Mouse (Mus musculus): ENCODE measurements around the gene Sympk. TPM values are rescaled to one million over a fixed set of nuclear protein-coding genes. Genes with fewer than 3 reads are reported as not detected.
A peak's percentile ranks its signal among the peaks of the same experiment; 100 is the strongest.

Gene Sympk
- polyA plus RNA-seq, 2 experiments = 10.7 to 27.3 TPM

DNA sequence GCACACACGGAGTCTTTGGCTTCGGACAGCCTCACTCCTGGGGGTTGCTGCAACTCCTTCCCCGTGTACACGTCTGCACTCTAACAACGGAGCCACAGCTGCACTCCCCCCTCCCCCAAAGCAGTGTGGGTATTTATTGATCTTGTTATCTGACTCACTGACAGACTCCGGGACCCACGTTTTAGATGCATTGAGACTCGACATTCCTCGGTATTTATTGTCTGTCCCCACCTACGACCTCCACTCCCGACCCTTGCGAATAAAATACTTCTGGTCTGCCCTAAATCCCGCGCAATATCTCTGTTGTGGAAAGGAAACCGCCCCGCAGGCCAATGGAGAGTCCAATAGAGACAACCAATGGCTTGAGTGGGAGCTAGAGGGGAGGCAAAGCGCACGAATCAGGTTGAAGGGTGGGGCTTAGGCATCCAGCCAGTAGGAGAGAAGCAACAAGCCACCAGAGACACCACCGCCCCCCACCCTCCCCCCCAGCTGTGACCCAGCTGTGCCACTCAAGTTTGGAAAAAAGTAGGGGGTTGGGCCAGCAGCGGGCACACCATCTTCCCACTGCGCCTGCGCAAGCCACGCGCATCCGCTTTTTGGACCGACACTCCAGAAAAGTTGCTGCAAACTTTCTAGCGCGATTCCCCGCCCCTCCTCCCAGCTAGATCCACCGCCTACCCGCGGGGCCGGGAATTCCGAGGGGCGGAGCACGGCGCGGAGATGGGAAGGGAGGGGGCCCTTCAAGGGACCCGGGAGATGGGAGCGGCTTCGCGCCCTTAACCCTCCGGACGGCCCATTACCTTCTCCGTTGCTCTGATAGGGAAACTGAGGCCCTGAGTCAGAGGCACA, 69.6 kb downstream of the Sympk start:
- TF ChIP-seq EP300 (IDR thresholded peaks at IDR 0.05; ENCODE audit: low read depth) = peak; percentile 20; the same call in 1 of the 2 replicates
- TF ChIP-seq CTCF (IDR thresholded peaks at IDR 0.05; ENCODE audit: low read depth) = no peak
- Histone ChIP-seq H3K9me3 (ENCODE audit: control insufficient read depth, low read length) (no peaks in the 10 kb centered on the region), H3K4me2 (ENCODE audit: low read depth) (peak overlapping the region; percentile 95), H3K4me1 (replicated peaks; ENCODE audit: control insufficient read depth in 2 of 2, insufficient read depth in 2 of 2, low read length in 1 of 2) (peaks cover 0 to 13% of the 10 kb centered on the region in 2 experiments; a peak in 3 of 4 replicates), H3K36me3 (replicated peaks; ENCODE audit: control insufficient read depth, insufficient read depth, low read depth) (no peaks in the 10 kb centered on the region), H3K4me3 (ENCODE audit: insufficient read depth in 1 of 2, low read depth in 2 of 2, low read length in 2 of 2) (peak overlapping the region; percentile 64 to 68), H3K9ac (replicated peaks) (peak overlapping the region; percentile 59), H3K27ac (peak overlapping the region; percentile 50), H3K27me3 (ENCODE audit: control insufficient read depth, insufficient read depth, low read length) (peaks cover 49% of the 10 kb centered on the region)
- DNase-seq (ENCODE audit: low read depth in 3 of 3, low spot score in 3 of 3) (peak; percentile 82 to 88 (median 83)), ATAC-seq (ENCODE audit: insufficient read depth) (peak; percentile 80)
- 1% methylated on average over 45 of the region's 45 CpGs for WGBS (ENCODE audit: insufficient replicate concordance)

DNA sequence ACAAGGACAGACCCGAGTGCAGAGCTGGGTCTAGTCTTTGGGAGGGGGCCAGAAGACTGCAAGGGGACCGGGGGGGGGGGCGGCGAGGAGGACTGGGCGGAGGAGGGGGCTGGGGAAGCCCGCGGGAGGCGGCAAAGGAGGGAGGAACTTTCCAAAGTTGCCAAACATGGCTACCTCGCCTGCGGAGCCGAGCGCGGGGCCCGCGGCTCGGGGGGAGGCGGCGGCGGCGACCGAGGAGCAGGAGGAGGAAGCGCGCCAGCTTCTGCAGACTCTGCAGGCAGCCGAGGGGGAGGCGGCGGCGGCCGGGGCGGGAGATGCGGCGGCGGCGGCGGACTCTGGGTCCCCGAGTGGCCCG, 70.3 kb downstream of the Sympk start, which contains the start of gene Six5:
Gene Six5 (plus strand): TSS at position 124 of the 355 bp plus-strand sequence.
- Histone ChIP-seq H3K27ac (peak within 1 kb of the TSS; percentile 50), H3K27me3 (ENCODE audit: control insufficient read depth, insufficient read depth, low read length) (peaks cover 49% of the 10 kb centered on the region), H3K36me3 (replicated peaks; ENCODE audit: control insufficient read depth, insufficient read depth, low read depth) (no peaks in the 10 kb centered on the region), H3K4me2 (ENCODE audit: low read depth) (peak within 1 kb of the TSS; percentile 95), H3K4me1 (replicated peaks; ENCODE audit: control insufficient read depth in 2 of 2, insufficient read depth in 2 of 2, low read length in 1 of 2) (peaks cover 0 to 13% of the 10 kb centered on the region in 2 experiments; a peak in 3 of 4 replicates), H3K9me3 (ENCODE audit: control insufficient read depth, low read length) (no peaks in the 10 kb centered on the region), H3K4me3 (ENCODE audit: insufficient read depth in 1 of 2, low read depth in 2 of 2, low read length in 2 of 2) (peak within 1 kb of the TSS; percentile 64 to 68), H3K9ac (replicated peaks) (peak within 1 kb of the TSS; percentile 59)
- DNase-seq (ENCODE audit: low read depth in 3 of 3, low spot score in 3 of 3) (no peak), ATAC-seq (ENCODE audit: insufficient read depth) (no peak)
- WGBS (ENCODE audit: insufficient replicate concordance) = under 1% methylated on average over 23 of the region's 36 CpGs
- TF ChIP-seq EP300 (IDR thresholded peaks at IDR 0.05; ENCODE audit: low read depth) (no peak), CTCF (IDR thresholded peaks at IDR 0.05; ENCODE audit: low read depth) (no peak)

DNA sequence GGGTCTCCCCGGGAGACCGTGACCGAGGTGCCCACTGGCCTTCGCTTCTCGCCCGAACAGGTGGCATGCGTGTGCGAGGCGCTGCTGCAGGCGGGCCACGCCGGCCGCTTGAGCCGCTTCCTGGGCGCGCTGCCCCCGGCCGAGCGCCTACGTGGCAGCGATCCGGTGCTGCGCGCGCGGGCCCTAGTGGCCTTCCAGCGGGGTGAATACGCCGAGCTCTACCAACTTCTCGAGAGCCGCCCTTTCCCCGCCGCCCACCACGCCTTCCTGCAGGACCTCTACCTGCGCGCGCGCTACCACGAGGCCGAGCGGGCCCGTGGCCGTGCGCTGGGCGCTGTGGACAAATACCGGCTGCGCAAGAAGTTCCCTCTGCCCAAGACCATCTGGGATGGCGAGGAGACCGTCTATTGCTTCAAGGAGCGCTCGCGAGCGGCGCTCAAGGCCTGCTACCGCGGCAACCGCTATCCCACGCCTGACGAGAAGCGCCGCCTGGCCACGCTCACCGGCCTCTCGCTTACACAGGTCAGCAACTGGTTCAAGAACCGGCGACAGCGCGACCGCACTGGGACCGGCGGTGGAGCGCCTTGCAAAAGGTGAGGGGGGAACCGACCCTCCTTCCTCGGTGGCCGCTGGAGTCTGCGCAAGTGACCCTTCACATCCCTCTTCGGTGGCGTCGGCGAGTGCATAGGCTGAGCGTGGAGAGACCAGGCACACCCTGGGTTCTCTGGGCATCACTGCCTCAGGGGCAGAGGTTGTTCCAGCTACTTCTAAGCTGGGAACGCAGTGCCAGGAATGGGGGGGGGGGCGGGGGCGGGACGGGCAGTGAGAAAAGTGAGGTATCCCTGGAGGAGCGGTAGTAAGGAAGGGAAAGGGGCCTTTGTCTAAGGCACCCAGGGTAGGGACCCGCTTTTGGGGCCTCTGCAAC, 70.9 kb downstream of the Sympk start:
- DNase-seq (ENCODE audit: low read depth in 3 of 3, low spot score in 3 of 3) (no peak), ATAC-seq (ENCODE audit: insufficient read depth) (no peak)
- Histone ChIP-seq H3K9me3 (ENCODE audit: control insufficient read depth, low read length) (no peaks in the 10 kb centered on the region), H3K36me3 (replicated peaks; ENCODE audit: control insufficient read depth, insufficient read depth, low read depth) (no peaks in the 10 kb centered on the region), H3K27ac (peak overlapping the region; percentile 50; the same call in 1 of the 2 replicates), H3K4me1 (replicated peaks; ENCODE audit: control insufficient read depth in 2 of 2, insufficient read depth in 2 of 2, low read length in 1 of 2) (peaks cover 0 to 13% of the 10 kb centered on the region in 2 experiments; a peak in 3 of 4 replicates), H3K9ac (replicated peaks) (peak overlapping the region; percentile 59), H3K4me3 (ENCODE audit: insufficient read depth in 1 of 2, low read depth in 2 of 2, low read length in 2 of 2) (peak overlapping the region; percentile 64 to 68), H3K27me3 (ENCODE audit: control insufficient read depth, insufficient read depth, low read length) (peaks cover 49% of the 10 kb centered on the region), H3K4me2 (ENCODE audit: low read depth) (peak overlapping the region; percentile 95)
- no peak for TF ChIP-seq CTCF (IDR thresholded peaks at IDR 0.05; ENCODE audit: low read depth)
- TF ChIP-seq EP300 (IDR thresholded peaks at IDR 0.05; ENCODE audit: low read depth) = no peak
- WGBS (ENCODE audit: insufficient replicate concordance) = under 1% methylated on average over 74 of the region's 87 CpGs

DNA sequence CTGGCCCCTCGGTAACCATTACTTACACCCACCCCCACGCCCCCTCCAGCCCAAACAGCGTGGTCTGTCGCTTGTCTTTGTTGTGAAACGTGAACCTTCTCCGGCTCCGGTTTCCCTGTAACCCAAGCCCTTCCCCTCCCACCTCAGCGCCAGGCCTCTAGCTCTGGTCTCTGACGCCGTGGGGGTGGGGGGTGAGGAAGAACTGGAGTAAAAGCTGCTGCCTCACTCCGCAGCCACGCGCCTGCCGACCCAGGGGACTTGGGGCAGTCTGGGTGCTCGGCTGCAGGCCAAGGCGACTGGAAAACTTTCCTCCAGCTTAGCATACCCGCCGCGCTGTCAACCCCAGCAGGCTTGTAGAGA, 71.6 kb downstream of the Sympk start:
- peak overlapping the region; percentile 95 for H3K4me2 ChIP-seq (ENCODE audit: low read depth)
- H3K27me3 ChIP-seq (ENCODE audit: control insufficient read depth, insufficient read depth, low read length) = peaks cover 43% of the 10 kb centered on the region
- no peak for DNase-seq (ENCODE audit: low read depth in 3 of 3, low spot score in 3 of 3)
- H3K27ac ChIP-seq = no peak overlapping the region
- H3K36me3 ChIP-seq (replicated peaks; ENCODE audit: control insufficient read depth, insufficient read depth, low read depth) = no peaks in the 10 kb centered on the region
- TF ChIP-seq EP300 (IDR thresholded peaks at IDR 0.05; ENCODE audit: low read depth) = no peak
- TF ChIP-seq CTCF (IDR thresholded peaks at IDR 0.05; ENCODE audit: low read depth) = no peak
- no peak for ATAC-seq (ENCODE audit: insufficient read depth)
- peak overlapping the region; percentile 64 to 68 for H3K4me3 ChIP-seq (ENCODE audit: insufficient read depth in 1 of 2, low read depth in 2 of 2, low read length in 2 of 2)
- H3K9ac ChIP-seq (replicated peaks) = no peak overlapping the region
- H3K9me3 ChIP-seq (ENCODE audit: control insufficient read depth, low read length) = no peaks in the 10 kb centered on the region
- 3% methylated on average over 19 of the region's 19 CpGs for WGBS (ENCODE audit: insufficient replicate concordance)
- peaks cover 0 to 13% of the 10 kb centered on the region in 2 experiments; a peak in 3 of 4 replicates for H3K4me1 ChIP-seq (replicated peaks; ENCODE audit: control insufficient read depth in 2 of 2, insufficient read depth in 2 of 2, low read length in 1 of 2)
